Mouse (Mus musculus): Measurements from ENCODE around the gene Amigo3.

GRCm38 (mm10) chr9:108032126-108032525 is 20.8 kb upstream of the Amigo3 start:
- TF ChIP-seq CTCF (IDR thresholded peaks at IDR 0.05; ENCODE audit: low read depth) (no peak), EP300 (IDR thresholded peaks at IDR 0.05; ENCODE audit: low read depth) (no peak)
